Mouse (Mus musculus): ENCODE measurements at regions not wholly inside any gene's neighbourhood (a gene's known extent, or its start where the extent isn't known, plus 50 kb on each side); places are given as distances from the start of the nearest gene placed in this dataset.

GRCm38 (mm10) chr9:47432715-47433114 is 97.3 kb upstream of the Cadm1 start:
- no peak for DNase-seq (ENCODE audit: extremely low spot score, low spot score)

DNA sequence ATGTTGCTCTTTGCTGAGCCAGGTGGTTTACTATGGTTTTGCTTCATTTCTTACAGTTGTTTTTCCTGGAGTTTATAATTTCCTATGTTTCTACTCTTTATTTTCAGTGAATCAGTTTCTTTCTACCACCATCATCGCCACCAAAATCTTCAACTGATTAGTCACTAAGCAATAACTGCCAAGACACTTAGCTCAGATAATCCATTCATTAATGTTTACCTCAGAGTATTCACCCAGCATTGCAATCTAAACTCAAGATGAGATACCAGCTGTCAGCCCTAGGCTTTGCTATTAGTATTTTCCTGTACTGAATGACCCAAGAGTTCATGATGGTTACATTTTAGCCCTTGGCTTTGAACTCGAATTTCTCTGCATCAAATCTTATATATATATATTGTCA is 96.8 kb upstream of the Cadm1 start:
- DNase-seq (ENCODE audit: extremely low spot score, low spot score) = no peak

DNA sequence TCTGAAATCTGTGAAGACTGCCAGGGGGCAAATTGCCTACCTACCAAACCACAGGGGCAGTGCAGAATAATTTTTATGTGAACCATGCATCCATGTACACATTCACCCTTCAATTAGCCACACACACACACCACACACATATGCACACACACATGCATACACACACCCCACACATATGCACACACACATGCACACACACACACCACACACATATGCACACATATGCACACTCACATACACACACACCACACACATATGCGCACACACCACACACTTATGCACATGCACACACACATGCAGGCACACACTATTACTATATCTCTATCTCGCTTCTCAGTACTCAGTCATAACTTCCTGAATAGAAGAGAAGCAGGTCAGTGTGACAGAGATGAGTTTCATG is 95.9 kb upstream of the Cadm1 start:
- no peak for DNase-seq (ENCODE audit: extremely low spot score, low spot score)

DNA sequence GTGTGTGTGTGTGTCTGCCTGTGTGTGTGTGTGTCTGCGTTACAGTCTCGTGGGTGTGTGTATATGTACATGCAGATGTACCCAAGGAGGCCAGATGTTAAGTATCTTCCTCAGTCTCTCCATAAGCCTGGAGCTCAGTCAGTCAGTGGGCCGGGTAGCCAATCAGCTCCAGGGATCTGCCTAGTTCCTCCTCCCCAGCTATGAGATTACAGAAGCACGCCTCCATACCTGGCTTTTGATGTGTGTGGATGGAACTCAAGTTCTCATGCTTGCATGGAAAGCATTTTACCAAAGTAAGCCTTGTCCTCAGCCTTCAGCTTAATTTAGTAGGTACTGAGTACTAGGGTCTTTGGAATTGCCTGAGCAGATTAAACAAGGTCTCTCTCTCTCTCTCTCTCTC is 91.0 kb upstream of the Cadm1 start:
- no peak for DNase-seq (ENCODE audit: extremely low spot score, low spot score)

- DNase-seq (ENCODE audit: extremely low spot score, low spot score) = no peak
Measured at GRCm38 (mm10) chr9:47439506-47439905, 90.5 kb upstream of the Cadm1 start.

- DNase-seq (ENCODE audit: extremely low spot score, low spot score) = no peak
Measured at GRCm38 (mm10) chr9:47440128-47440527, 89.8 kb upstream of the Cadm1 start.

DNA sequence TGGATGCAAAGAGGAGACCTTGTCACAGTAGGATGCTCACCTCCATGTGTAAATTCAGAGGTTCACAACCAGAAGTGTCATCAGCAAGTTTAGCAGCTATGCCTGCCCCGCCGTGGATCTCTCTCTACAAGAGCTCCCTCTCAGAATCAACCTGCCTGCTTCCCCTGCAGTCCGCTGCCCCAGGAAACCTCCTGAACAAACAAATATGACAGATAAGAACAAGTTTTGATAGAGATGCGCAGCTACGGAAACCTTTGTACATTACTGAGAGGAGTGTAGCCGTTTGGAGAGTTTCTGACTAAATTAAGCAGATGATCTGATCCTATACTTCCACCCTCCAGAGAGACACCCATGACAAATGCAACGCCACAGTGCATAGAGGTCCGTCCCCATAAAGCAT is 88.8 kb upstream of the Cadm1 start:
- no peak for DNase-seq (ENCODE audit: extremely low spot score, low spot score)

DNA sequence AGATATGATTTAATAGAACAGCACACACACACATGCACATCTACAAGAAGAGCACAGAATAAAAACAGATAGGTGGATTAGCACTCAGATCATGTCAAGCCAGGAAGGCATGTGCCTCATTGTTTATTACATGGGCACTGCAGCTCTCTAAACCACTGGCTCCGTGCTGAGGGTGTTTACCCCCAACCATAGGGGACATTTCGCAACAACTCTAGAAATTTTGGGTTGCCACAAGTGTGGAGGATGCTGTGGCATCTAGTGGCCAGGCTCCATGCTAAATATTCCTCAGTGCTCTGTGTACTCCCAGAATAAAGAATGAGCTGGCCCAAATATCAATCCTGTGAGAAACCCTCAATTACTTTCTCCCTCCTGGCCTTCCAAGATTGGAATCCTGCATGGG is 85.8 kb upstream of the Cadm1 start:
- DNase-seq (ENCODE audit: extremely low spot score, low spot score) = no peak

- DNase-seq (ENCODE audit: extremely low spot score, low spot score) = no peak
Measured at GRCm38 (mm10) chr9:47444752-47445151, 85.2 kb upstream of the Cadm1 start.

- DNase-seq (ENCODE audit: extremely low spot score, low spot score) = no peak
Measured at GRCm38 (mm10) chr9:47445332-47445731, 84.6 kb upstream of the Cadm1 start.

GRCm38 (mm10) chr9:47452752-47453151 is 77.2 kb upstream of the Cadm1 start:
- DNase-seq (ENCODE audit: extremely low spot score, low spot score) = no peak

- DNase-seq (ENCODE audit: extremely low spot score, low spot score) = no peak
Measured at GRCm38 (mm10) chr9:47458721-47459418, 71.1 kb upstream of the Cadm1 start.

- DNase-seq (ENCODE audit: extremely low spot score, low spot score) = no peak
Measured at GRCm38 (mm10) chr9:47459461-47460049, 70.4 kb upstream of the Cadm1 start.

- DNase-seq (ENCODE audit: extremely low spot score, low spot score) = no peak
Measured at GRCm38 (mm10) chr9:47460241-47460640, 69.7 kb upstream of the Cadm1 start.

DNA sequence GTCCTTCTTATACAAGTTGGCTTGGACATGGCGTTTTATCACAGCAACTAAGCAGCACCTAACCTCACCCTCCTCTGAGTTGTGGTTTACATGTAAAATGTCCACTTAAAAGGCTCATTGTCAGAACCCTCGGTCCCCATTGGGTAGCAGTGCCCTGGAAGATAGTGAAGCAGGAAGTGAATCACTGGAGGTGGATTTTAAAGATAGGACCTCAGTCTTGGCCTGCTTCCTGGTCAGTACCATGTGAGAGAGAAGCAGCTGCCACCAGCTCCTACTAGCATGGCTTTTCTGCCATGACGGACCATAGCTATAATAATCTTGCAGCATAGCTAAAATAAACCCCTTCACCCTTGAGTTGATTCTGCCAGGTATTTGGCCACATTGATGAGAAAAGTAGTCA is 68.1 kb upstream of the Cadm1 start:
- DNase-seq (ENCODE audit: extremely low spot score, low spot score) = no peak

- DNase-seq (ENCODE audit: extremely low spot score, low spot score) = no peak
Measured at GRCm38 (mm10) chr9:47466767-47467166, 63.2 kb upstream of the Cadm1 start.

DNA sequence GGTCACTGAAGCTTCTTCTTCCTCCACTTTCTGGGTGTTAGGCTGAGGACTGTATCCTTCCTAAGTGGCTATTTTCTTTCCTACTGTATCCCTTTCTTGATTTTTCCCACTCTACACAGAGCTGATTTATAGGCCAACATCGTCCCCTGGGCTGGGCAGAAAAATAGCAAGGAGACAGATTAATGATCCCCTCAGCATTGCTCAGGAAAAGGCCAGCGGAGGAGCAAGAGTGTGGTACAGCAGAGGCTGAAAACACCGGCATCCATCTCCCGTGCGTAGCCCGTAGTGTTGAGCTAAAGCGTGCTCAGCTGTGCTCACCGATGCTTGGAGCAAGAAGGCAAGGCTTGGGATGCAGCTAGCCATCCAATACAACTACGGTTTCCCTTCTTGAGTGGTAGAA is 62.2 kb upstream of the Cadm1 start:
- no peak for DNase-seq (ENCODE audit: extremely low spot score, low spot score)

- no peak for DNase-seq (ENCODE audit: extremely low spot score, low spot score)
Measured at GRCm38 (mm10) chr9:47469576-47469975, 60.4 kb upstream of the Cadm1 start.

DNA sequence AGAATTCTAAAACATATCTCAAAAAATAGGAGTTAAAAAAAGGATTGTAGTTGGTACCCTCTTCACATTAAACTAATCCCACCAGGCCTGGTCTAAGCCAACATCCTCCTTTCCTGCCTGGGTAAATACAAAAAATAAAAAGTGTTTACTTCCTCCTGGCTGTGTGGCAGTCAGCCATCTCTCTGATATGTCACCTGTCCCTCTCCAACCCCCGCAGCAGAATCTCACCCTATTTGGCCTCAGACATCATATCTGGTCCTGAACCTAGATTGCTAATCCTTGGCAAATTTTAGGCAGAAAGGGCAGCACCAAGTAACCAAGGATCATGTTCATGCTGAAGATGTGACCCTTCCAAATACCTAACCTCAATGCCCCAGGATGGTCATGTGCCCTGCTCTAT is 59.2 kb upstream of the Cadm1 start:
- DNase-seq (ENCODE audit: extremely low spot score, low spot score) = no peak

DNA sequence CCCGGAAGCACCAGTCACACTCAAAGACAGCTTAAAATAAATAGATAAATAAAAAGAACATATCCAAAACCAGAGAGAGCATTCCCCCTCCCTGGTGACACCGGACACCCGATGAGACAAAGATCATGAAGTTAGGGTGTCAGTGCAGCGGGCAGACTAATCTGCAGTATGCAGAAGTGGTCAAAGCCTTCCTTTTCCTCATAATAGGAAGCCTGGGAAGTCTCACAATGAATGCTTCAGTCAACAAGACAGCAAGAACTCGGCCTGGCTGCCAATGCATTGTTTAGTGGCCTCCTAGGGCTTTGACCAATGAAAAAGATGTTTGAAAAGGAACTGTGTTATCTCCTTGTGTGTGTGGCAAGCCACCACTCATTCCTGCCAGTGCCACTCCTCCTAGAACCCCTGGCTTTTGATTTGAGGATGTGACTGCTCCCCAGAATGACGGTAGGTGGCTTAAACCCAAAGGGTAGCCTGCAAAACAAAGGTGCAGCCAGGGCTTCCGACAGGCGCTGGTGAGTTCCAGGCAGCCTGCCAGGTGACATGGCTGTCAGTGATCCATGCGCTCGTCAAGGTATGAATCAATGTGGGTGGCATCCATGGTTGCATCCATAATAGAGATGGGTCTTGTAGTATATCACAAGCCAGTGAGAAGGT is 58.1 kb upstream of the Cadm1 start:
- no peak for DNase-seq (ENCODE audit: extremely low spot score, low spot score)

DNA sequence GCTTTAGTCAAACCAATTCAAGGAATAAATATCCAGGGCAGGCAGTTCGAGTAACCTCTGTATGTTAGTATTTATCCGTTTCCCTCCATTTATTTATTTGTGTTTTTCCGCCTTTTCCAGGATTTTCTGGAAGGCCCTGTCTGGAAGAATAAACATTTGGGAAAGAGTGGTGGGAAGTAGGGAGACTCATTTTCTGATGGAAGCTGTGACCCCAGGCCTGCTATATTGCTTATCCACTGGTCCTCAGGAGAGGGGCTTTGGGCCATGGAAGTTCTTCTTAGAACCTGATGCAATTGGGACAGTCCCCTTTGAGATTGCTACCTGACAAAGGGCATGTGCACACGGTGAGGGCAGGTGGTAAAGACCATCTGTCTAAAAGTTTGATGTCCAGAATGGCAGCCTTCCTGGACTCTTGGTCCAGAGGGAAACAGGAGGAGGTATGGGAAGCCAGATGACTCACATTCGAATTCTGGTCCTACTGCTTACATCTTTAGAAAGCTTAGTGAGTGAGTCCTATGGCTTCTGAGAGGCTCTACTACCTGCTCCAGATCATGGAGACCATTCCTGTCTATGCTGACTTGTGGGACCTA is 56.1 kb upstream of the Cadm1 start:
- no peak for DNase-seq (ENCODE audit: extremely low spot score, low spot score)

- DNase-seq (ENCODE audit: extremely low spot score, low spot score) = no peak
Measured at GRCm38 (mm10) chr9:47474776-47475175, 55.2 kb upstream of the Cadm1 start.

DNA sequence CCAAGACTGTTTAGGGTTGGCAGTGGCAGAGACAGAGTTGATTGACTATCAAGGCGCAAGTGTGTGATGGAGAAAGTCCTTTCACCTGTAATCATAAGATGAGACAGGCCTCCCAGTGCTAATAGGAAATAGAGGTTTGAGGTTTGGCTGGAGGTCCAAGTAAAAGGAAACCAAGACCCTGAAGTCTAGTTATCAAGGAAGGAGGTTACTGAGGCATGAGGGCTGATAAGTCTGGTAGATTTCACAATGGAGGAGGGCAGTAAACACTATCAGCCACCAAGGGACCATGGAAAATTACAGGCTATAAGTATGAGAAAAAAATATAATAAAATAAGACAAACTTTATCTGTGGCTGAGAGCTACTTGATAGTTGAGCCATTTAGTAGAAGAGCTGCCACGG is 52.1 kb upstream of the Cadm1 start:
- DNase-seq (ENCODE audit: extremely low spot score, low spot score) = no peak

Measured in neural tube, embryonic 10.5 days (tissue).